30 mouse cellular contexts compared by ENCODE assay signal in the genomic region with DNA sequence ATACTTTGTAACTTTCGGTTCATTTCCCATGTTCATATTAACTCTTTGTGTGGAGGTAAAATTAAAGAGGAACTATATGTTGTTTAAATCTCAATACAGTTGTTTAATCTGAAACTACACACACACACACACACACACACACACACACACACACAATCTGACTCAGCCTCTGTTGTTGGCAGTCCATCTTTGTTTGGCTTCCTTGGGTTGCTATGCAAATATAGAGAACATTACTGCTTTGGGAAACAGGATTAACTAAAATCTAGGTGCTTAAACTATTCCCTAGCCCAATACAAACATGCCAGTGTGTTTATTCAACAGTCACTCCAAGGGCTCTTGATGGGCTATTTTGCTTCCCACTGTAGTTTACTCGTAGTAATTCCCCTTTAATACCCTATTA. TPM values are rescaled to one million over a fixed set of nuclear protein-coding genes. Genes with fewer than 3 reads are reported as not detected.
A peak's percentile ranks its signal among the peaks of the same experiment; 100 is the strongest.
DNase-seq lines count a peak whose midpoint lies in the region; ATAC-seq lines count a peak whose summit lies in the region.
"Had no signal": no experiment of that assay in that cellular context is flagged by ENCODE, and none has a peak within 500 bp of the region (broad histone marks: within the 10 kb centered on the region; RNA-seq: fewer than 3 reads in every experiment).

No protein-coding gene starts in this region.

- peak; percentile 59; the same call in 1 of the 2 replicates for ATAC-seq in stomach, embryonic 16.5 days (ENCODE audit: insufficient read depth, low FRiP score)
- ATAC-seq: activated CD4-positive, CD25-positive, alpha-beta regulatory T cell, adult 4 months; forebrain, embryonic 14.5 days; forebrain, embryonic 16.5 days; Patski had no signal

- no peak overlapping the region for H3K4me2 ChIP-seq in stomach, embryonic 16.5 days (ENCODE audit: low read depth, low read length)
- H3K4me2 ChIP-seq: embryonic facial prominence, embryonic 13.5 days; embryonic facial prominence, embryonic 15.5 days; forebrain, embryonic 12.5 days had no signal

- H3K27me3 ChIP-seq in stomach, embryonic 16.5 days (ENCODE audit: control insufficient read depth, insufficient read depth, low read length): peaks cover 7% of the 10 kb centered on the region; the same call in 1 of the 2 replicates
- H3K27me3 ChIP-seq: embryonic facial prominence, embryonic 13.5 days; embryonic facial prominence, embryonic 15.5 days; Patski had no signal

- 50% methylated on average over 2 of the region's 2 CpGs for WGBS in stomach, embryonic 16.5 days

- no peaks in the 10 kb centered on the region for H3K9me3 ChIP-seq in stomach, embryonic 16.5 days (replicated peaks; ENCODE audit: control insufficient read depth, low read length)
- H3K9me3 ChIP-seq: embryonic facial prominence, embryonic 13.5 days; embryonic facial prominence, embryonic 15.5 days; forebrain, embryonic 10.5 days; forebrain, embryonic 12.5 days had no signal

- H3K36me3 ChIP-seq in stomach, embryonic 16.5 days (ENCODE audit: control insufficient read depth, insufficient read depth, low read length): no peaks in the 10 kb centered on the region
- H3K36me3 ChIP-seq: embryonic facial prominence, embryonic 13.5 days; embryonic facial prominence, embryonic 15.5 days; forebrain, embryonic 10.5 days; forebrain, embryonic 12.5 days had no signal

- peak; percentile 10 for DNase-seq in lung, postnatal 25 days (ENCODE audit: low spot score)
- no peak for DNase-seq in lung, postnatal 4 days
- DNase-seq in urinary bladder, postnatal 14 days (ENCODE audit: low spot score): peak; percentile 28
- no peak for DNase-seq in urinary bladder, adult 2 months (ENCODE audit: low spot score)
- no peak for DNase-seq in embryo, embryonic 10 days (ENCODE audit: low spot score)
- DNase-seq in gastrocnemius, postnatal 25 days: no peak
- DNase-seq: adrenal gland, adult 8-10 months; adrenal gland, postnatal 14 days; adrenal gland, postnatal 36 days; cerebellum, adult 11-12 months; cerebellum, adult 2 months; cerebellum, adult 9-10 months; cerebellum, postnatal 10 days; cerebellum, postnatal 25 days; embryo, embryonic 11 days had no signal

- H3K4me3 ChIP-seq in stomach, embryonic 16.5 days (replicated peaks; ENCODE audit: low read length): no peak overlapping the region
- H3K4me3 ChIP-seq: embryonic facial prominence, embryonic 13.5 days; embryonic facial prominence, embryonic 15.5 days; erythroblast, embryonic 14.5 days; forebrain, embryonic 10.5 days; forebrain, embryonic 12.5 days had no signal

- no peak overlapping the region for H3K9ac ChIP-seq in stomach, embryonic 16.5 days (ENCODE audit: low read length)
- H3K9ac ChIP-seq: embryonic facial prominence, embryonic 13.5 days; embryonic facial prominence, embryonic 15.5 days; forebrain, embryonic 12.5 days had no signal

- H3K4me1 ChIP-seq in stomach, embryonic 16.5 days (ENCODE audit: control insufficient read depth, insufficient read depth, low read length): no peaks in the 10 kb centered on the region
- H3K4me1 ChIP-seq: embryonic facial prominence, embryonic 15.5 days; forebrain, embryonic 12.5 days had no signal

- no peak overlapping the region for H3K27ac ChIP-seq in stomach, embryonic 16.5 days (ENCODE audit: low read length)
- H3K27ac ChIP-seq: embryonic facial prominence, embryonic 13.5 days; embryonic facial prominence, embryonic 15.5 days; forebrain, embryonic 10.5 days; forebrain, embryonic 12.5 days had no signal

RNA-seq across cellular contexts. Expression of gene Supt20, which starts 5.4 kb away (rescaled TPM):
- polyA plus RNA-seq in urinary bladder, adult 2 months (2012; rRNA removed): 66.8 and 68.4 TPM in 2 replicates
- 88.9 and 92.8 TPM in 2 replicates for polyA plus RNA-seq in stomach, embryonic 16.5 days (2015; fragmentation: Nextera tagmentation; extraction: Ambion mirVana)
- 10 to 100 TPM; 12.1 to 12.4 TPM for total RNA-seq in gastrocnemius, postnatal 25 days (2021)

RNA-seq across cellular contexts. Expression of gene Gm21958, which starts 26.9 kb away (rescaled TPM):
- not detected in 2 replicates for polyA plus RNA-seq in urinary bladder, adult 2 months (2012; rRNA removed)
- 0.51 and 0.88 TPM in 2 replicates for polyA plus RNA-seq in stomach, embryonic 16.5 days (2015; fragmentation: Nextera tagmentation; extraction: Ambion mirVana)
- not detected for total RNA-seq in gastrocnemius, postnatal 25 days (2021)
- total RNA-seq: adrenal gland, adult 18-20 months; adrenal gland, adult 8-10 months; adrenal gland, postnatal 14 days; adrenal gland, postnatal 36 days; ES-E14; MEL had no signal
- polyA plus RNA-seq: C2C12; cerebellum, adult 2 months; cortical plate, adult 2 months; embryonic facial prominence, embryonic 13.5 days; embryonic facial prominence, embryonic 15.5 days; erythroblast, embryonic 14.5 days; forebrain, embryonic 14.5 days; forebrain, embryonic 16.5 days had no signal

RNA-seq across cellular contexts. Expression of gene Exosc8, which starts 47.9 kb away (rescaled TPM):
- 33.2 and 49.7 TPM in 2 replicates for polyA plus RNA-seq in urinary bladder, adult 2 months (2012; rRNA removed)
- 87.3 and 90.3 TPM in 2 replicates for polyA plus RNA-seq in stomach, embryonic 16.5 days (2015; fragmentation: Nextera tagmentation; extraction: Ambion mirVana)
- total RNA-seq in gastrocnemius, postnatal 25 days (2021): 1 to 10 TPM; 8.9 to 9.8 TPM

RNA-seq across cellular contexts. Expression of gene Alg5, which starts 48.1 kb away (rescaled TPM):
- polyA plus RNA-seq in urinary bladder, adult 2 months (2012; rRNA removed): 33.8 and 41.4 TPM in 2 replicates
- 63.6 and 64.9 TPM in 2 replicates for polyA plus RNA-seq in stomach, embryonic 16.5 days (2015; fragmentation: Nextera tagmentation; extraction: Ambion mirVana)
- 1 to 10 TPM; 9.3 to 9.4 TPM for total RNA-seq in gastrocnemius, postnatal 25 days (2021)
- polyA plus RNA-seq: erythroblast, embryonic 14.5 days had no signal

Comparison
In these comparisons a context has a peak if more than half of its experiments do, and no peak if none do; other contexts are left out.
1. DNase-seq: peak in lung, postnatal 25 days (single experiment) and urinary bladder, postnatal 14 days (single experiment); none in lung, postnatal 4 days (0 of 2), urinary bladder, adult 2 months (single experiment), embryo, embryonic 10 days (single experiment) and gastrocnemius, postnatal 25 days (single experiment).